ENCODE assay signal across 23 mouse cellular contexts in the genomic region with DNA sequence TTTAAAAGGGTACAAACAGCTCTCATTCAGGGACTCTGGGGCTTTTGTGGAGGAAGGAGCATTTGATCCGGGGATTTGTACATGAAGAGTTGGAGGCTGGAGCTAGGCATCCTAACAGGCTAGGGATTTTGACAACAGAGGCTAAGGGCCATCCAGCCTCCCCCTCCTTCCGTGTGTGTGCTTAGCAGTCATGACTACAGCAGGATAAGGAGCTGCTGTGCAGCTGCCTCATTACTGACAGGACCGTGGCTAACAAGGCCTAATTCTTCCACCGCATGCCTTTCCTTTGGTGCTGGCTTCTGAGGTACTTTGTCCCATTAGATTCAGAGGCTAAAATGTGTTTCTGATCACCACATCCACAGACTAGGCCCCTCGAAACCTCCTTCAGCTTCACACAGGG.
DNase-seq lines count a peak whose midpoint lies in the region; ATAC-seq and TF ChIP-seq lines count a peak whose summit lies in the region.
"Had no signal": no experiment of that assay in that cellular context is flagged by ENCODE, and none has a peak within 500 bp of the region (broad histone marks: within the 10 kb centered on the region; RNA-seq: fewer than 3 reads in every experiment).

No protein-coding gene starts in this region.

- no peaks in the 10 kb centered on the region for H3K4me1 ChIP-seq in embryonic facial prominence, embryonic 12.5 days
- H3K4me1 ChIP-seq in embryonic facial prominence, embryonic 10.5 days: no peaks in the 10 kb centered on the region
- H3K4me1 ChIP-seq in midbrain, embryonic 10.5 days: no peaks in the 10 kb centered on the region
- no peaks in the 10 kb centered on the region for H3K4me1 ChIP-seq in midbrain, postnatal 0 days (ENCODE audit: insufficient read depth, low read length)
- H3K4me1 ChIP-seq: embryonic facial prominence, embryonic 15.5 days; liver, embryonic 15.5 days; neural tube, embryonic 12.5 days had no signal

- 52% methylated on average over 5 of the region's 5 CpGs for WGBS in embryonic facial prominence, embryonic 12.5 days
- 64% methylated on average over 5 of the region's 5 CpGs for WGBS in embryonic facial prominence, embryonic 10.5 days
- WGBS in midbrain, embryonic 10.5 days: 78% methylated on average over 5 of the region's 5 CpGs
- 50% methylated on average over 5 of the region's 5 CpGs for WGBS in midbrain, postnatal 0 days

- no peaks in the 10 kb centered on the region for H3K9me3 ChIP-seq in embryonic facial prominence, embryonic 12.5 days
- no peaks in the 10 kb centered on the region for H3K9me3 ChIP-seq in embryonic facial prominence, embryonic 10.5 days
- no peaks in the 10 kb centered on the region for H3K9me3 ChIP-seq in midbrain, embryonic 10.5 days (replicated peaks)
- no peaks in the 10 kb centered on the region for H3K9me3 ChIP-seq in midbrain, postnatal 0 days (ENCODE audit: low read length)
- H3K9me3 ChIP-seq: embryonic facial prominence, embryonic 15.5 days; liver, embryonic 15.5 days; neural tube, embryonic 12.5 days had no signal

- H3K4me3 ChIP-seq in embryonic facial prominence, embryonic 12.5 days: no peak overlapping the region
- H3K4me3 ChIP-seq in embryonic facial prominence, embryonic 10.5 days: no peak overlapping the region
- H3K4me3 ChIP-seq in midbrain, embryonic 10.5 days: no peak overlapping the region
- no peak overlapping the region for H3K4me3 ChIP-seq in midbrain, postnatal 0 days (ENCODE audit: low read depth, low read length)
- H3K4me3 ChIP-seq: embryonic facial prominence, embryonic 15.5 days; heart, adult 2 months; liver, embryonic 15.5 days; neural tube, embryonic 12.5 days had no signal

- DNase-seq in embryonic facial prominence, embryonic 10.5 days (ENCODE audit: low spot score): no peak
- DNase-seq in midbrain, embryonic 10.5 days (ENCODE audit: low spot score): peak; percentile 6
- no peak for DNase-seq in midbrain, postnatal 0 days (ENCODE audit: low spot score)
- DNase-seq in forelimb bud, embryonic 11.5 days (ENCODE audit: low read depth, low spot score): peak; percentile 38
- peak; percentile 0 for DNase-seq in skeletal muscle tissue, adult 2 months (ENCODE audit: low read depth, low spot score)
- DNase-seq in adrenal gland, postnatal 4 days (ENCODE audit: low spot score in 2 of 2): no peak
- DNase-seq: adrenal gland, adult 8-10 months; cerebellum, adult 2 months; cerebellum, postnatal 25 days; gastrocnemius, postnatal 25 days; kidney, postnatal 25 days; layer of hippocampus, postnatal 36 days; liver; thymus, postnatal 14 days had no signal

- TF ChIP-seq CTCF in midbrain, postnatal 0 days (IDR thresholded peaks at IDR 0.05): no peak

- H3K27me3 ChIP-seq in embryonic facial prominence, embryonic 12.5 days: no peaks in the 10 kb centered on the region
- H3K27me3 ChIP-seq in embryonic facial prominence, embryonic 10.5 days (replicated peaks; ENCODE audit: low read depth, poor library complexity, severe bottlenecking): no peaks in the 10 kb centered on the region
- no peaks in the 10 kb centered on the region for H3K27me3 ChIP-seq in midbrain, embryonic 10.5 days (ENCODE audit: low read depth, poor library complexity, severe bottlenecking)
- no peaks in the 10 kb centered on the region for H3K27me3 ChIP-seq in midbrain, postnatal 0 days (ENCODE audit: insufficient read depth, low read length)
- H3K27me3 ChIP-seq: embryonic facial prominence, embryonic 15.5 days; liver, embryonic 15.5 days; neural tube, embryonic 12.5 days had no signal

- no peak overlapping the region for H3K4me2 ChIP-seq in embryonic facial prominence, embryonic 12.5 days (replicated peaks)
- no peak overlapping the region for H3K4me2 ChIP-seq in midbrain, postnatal 0 days (ENCODE audit: low read depth, low read length, poor library complexity, severe bottlenecking)
- H3K4me2 ChIP-seq: embryonic facial prominence, embryonic 15.5 days; hindbrain, embryonic 14.5 days; liver, embryonic 15.5 days; neural tube, embryonic 12.5 days had no signal

- 0 out of 2 replicates have a peak, but pooled peaks have one; percentile 45 for ATAC-seq in embryonic facial prominence, embryonic 12.5 days (ENCODE audit: insufficient number of reproducible peaks, insufficient read depth, low FRiP score, low TSS enrichment)
- no peak for ATAC-seq in midbrain, postnatal 0 days (ENCODE audit: low FRiP score)
- ATAC-seq: activated CD4-positive, CD25-positive, alpha-beta regulatory T cell, adult 4 months; forebrain, embryonic 16.5 days; inflammation-experienced regulatory T-cells, adult 6 months had no signal

- no peaks in the 10 kb centered on the region for H3K36me3 ChIP-seq in embryonic facial prominence, embryonic 12.5 days
- no peaks in the 10 kb centered on the region for H3K36me3 ChIP-seq in embryonic facial prominence, embryonic 10.5 days (replicated peaks)
- H3K36me3 ChIP-seq in midbrain, embryonic 10.5 days: no peaks in the 10 kb centered on the region
- H3K36me3 ChIP-seq in midbrain, postnatal 0 days (ENCODE audit: insufficient read depth, low read length): no peaks in the 10 kb centered on the region
- H3K36me3 ChIP-seq: embryonic facial prominence, embryonic 15.5 days; liver, embryonic 15.5 days; neural tube, embryonic 12.5 days had no signal

- H3K27ac ChIP-seq in embryonic facial prominence, embryonic 12.5 days: no peak overlapping the region
- no peak overlapping the region for H3K27ac ChIP-seq in embryonic facial prominence, embryonic 10.5 days (replicated peaks)
- H3K27ac ChIP-seq in midbrain, embryonic 10.5 days (replicated peaks): no peak overlapping the region
- no peak overlapping the region for H3K27ac ChIP-seq in midbrain, postnatal 0 days (ENCODE audit: low read depth, low read length)
- H3K27ac ChIP-seq: embryonic facial prominence, embryonic 15.5 days; heart, adult 2 months; hindbrain, embryonic 14.5 days; liver, embryonic 15.5 days; neural tube, embryonic 12.5 days had no signal

- no peak overlapping the region for H3K9ac ChIP-seq in embryonic facial prominence, embryonic 12.5 days
- H3K9ac ChIP-seq in midbrain, postnatal 0 days (replicated peaks; ENCODE audit: low read length, poor library complexity, severe bottlenecking): no peak overlapping the region
- H3K9ac ChIP-seq: embryonic facial prominence, embryonic 15.5 days; hindbrain, embryonic 14.5 days; liver, embryonic 15.5 days; neural tube, embryonic 12.5 days had no signal

Comparison
In these comparisons a context has a peak if more than half of its experiments do, and no peak if none do; other contexts are left out.
1. DNase-seq: peak in midbrain, embryonic 10.5 days (single experiment), forelimb bud, embryonic 11.5 days (single experiment) and skeletal muscle tissue, adult 2 months (single experiment); none in embryonic facial prominence, embryonic 10.5 days (single experiment), midbrain, postnatal 0 days (single experiment) and adrenal gland, postnatal 4 days (0 of 2).